Mouse (Mus musculus) monocyte, adult 2 months (primary cell): ENCODE results near the gene Htr7.
A peak's percentile ranks its signal among the peaks of the same experiment; 100 is the strongest.

Experiments used
- DNase-seq, 2 experiments: peaks; one replicate each; pipeline ENCODE4 v3.0.0; 2022; ENCODE audit warnings: low spot score in 2 of 2, low read depth in 1 of 2

The Htr7 gene

DNA sequence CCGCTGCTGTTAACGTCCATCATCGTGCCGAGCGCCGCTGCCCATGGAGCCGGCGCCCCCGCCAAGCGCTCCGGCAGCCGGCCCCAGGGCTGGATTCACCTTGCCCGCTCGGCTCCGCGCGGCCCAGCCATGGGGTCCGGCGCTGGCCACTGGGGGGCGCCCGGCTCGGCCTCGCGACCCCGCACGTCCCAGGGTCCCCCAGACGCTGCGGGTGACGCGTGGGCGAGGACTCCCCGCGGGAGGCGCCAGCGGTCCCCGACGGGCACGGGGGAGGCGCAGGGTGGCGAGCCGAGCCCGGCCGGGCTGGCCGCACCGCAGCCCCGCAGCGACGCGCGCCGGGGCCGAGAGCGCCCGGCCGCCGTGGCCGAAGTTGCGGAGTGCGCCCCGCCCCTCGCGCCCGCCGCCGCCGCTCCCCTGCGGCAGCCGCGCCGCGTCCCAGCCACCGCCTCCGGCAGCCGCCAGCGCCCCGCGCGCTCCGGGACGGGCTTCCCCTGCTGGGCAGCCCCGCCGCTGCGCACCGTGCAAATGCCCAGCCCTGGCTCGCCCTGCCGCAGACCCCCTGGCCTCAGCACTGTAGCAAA lies at the start of gene Htr7:
Gene Htr7, minus strand, starts transcription at position 277 of the 581 bp plus-strand sequence.
- DNase-seq, result no peak

DNA sequence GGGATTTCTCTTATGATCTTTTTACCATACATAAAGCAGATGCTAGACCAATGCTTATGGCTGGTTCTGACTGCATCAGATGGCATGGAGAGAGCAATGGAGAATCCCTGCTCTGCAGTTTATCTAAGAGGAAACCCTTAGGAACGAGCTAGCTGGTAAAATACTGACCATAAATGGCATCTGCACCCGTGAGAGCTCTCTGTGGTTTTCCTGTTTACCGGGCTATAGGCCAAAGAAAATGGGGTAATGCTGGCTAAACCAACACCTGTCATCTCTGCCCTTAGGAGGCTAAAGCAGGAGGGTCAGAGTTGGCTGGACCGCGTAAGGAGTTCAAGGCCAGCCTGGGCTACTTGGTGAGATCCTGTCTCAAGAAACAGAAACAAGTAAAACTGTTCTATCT lies 46.6 kb upstream of the Htr7 start:
- no peak for DNase-seq

DNA sequence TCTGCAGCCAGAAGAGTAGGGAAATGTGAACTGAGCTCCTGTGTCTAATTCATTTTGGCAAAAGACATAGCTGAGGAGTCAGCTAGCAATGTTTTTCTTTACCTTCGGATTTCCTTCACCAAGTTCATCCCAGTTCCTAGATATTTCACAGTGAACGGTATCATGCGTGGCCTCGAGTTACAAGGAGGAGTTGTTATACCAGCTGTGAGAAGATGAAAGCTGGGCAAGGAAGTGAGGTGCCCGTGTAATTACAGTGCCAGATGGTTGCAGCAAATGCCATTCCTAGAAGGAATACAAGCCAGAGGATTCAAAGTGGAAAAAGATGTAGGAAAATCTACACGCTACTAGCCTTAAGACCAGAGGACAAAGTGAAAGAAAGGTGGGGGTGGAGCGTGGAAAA lies 41.6 kb upstream of the Htr7 start:
- DNase-seq, result no peak

DNA sequence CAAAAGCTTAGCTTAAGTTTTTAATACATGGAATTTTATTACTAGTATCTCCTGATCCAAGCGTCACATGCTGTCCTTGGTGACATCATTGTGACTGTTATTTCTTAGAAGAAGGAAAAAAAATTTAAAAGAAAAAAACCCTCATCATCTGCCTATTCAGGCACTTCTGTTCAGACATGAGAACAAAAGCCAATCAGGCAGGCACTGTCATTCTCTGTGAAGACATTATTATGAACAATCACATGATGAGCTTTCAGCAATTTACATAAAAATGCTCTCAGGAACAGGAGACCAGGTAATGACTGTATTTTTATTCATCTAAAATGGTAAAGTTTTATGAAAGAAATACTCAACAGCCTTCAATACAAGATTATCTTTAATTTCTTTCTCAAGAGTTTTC lies 41.0 kb upstream of the Htr7 start:
- no peak for DNase-seq

DNA sequence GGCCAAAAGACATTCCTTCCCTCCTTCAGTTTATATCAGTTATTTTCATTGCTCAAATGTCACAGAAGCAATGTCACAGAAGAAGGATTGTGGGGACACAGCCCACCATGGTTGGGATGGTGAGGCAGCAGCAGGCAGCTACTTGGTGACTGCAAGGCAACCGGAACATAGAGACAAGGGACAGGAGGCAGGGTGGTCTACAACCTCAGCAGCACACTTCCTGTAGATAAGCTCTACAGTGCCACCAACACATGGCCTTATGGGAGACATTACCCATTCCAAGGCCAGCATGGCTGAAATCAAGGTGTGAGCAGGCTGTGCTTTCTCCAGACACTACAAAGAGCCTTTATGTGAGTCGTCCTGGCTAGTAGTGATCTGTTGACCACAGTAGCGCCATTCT lies 39.9 kb upstream of the Htr7 start:
- DNase-seq, result no peak

DNA sequence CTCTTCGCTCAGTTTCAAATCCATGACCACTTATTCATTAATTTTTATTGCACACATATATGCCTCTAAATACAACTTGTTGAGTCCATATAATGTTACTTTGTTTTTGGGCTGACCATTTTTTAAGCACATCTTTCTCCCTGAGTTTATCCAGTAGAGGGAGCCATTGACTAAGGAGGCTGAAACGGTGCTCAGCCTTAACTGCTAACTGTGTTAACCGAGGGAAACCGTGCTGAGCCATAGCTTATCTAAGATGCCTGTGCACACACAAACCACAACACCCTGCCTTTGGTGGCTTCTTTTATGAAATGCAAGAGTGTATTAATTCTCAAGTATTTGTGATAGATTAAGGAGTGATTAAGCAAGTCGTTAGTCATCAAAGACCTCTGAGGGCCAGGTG lies 33.5 kb upstream of the Htr7 start:
- no peak for DNase-seq

DNA sequence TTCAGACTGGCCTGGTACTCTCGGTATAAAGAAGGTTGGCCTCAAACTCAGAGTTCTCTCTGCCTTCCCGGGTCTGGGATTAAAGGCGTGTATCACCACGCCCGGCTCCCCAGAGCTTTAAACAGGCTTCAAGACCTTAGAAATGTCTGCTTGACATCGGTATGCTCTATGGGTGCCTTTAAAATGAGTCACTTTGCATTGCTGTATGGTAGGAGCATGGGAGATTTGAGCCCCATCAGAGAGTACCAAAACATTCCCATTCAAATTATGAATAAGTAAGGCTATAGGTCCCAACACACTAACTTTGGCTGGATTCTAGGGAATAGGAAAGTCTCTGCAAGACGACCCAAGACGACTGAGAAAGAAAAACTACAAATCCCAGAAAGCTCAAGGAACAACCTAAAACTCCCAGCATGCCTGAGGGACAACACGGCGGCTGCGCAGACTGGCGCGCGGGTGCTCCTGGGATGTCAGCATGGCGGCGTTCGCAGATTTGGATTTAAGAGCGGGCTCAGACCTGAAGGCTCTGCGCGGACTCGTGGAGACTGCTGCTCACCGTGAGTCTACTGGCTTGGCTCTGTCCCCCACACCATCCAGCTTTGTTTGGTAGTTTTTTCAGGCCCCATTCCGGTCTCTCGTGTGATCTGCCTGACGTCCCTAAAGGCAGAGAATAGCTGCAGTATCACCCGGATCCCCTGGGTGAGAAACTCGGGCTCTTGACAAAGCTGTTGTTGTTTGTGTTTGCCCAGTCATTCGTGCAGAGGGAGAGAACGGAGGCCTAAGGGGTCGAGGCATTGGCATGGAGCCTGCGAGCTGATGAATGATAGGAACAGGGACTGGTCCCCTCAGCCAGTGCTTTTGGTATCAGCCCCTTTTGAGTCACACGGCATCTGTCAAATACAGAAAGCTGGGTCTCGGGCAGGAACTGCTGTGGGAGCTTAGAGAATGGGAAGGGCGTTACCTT lies 26.2 kb upstream of the Htr7 start, which contains the start of gene Rpp30:
Gene Rpp30, plus strand, starts transcription at position 455 of the 964 bp plus-strand sequence.
- peak; percentile 49 to 55 for DNase-seq

DNA sequence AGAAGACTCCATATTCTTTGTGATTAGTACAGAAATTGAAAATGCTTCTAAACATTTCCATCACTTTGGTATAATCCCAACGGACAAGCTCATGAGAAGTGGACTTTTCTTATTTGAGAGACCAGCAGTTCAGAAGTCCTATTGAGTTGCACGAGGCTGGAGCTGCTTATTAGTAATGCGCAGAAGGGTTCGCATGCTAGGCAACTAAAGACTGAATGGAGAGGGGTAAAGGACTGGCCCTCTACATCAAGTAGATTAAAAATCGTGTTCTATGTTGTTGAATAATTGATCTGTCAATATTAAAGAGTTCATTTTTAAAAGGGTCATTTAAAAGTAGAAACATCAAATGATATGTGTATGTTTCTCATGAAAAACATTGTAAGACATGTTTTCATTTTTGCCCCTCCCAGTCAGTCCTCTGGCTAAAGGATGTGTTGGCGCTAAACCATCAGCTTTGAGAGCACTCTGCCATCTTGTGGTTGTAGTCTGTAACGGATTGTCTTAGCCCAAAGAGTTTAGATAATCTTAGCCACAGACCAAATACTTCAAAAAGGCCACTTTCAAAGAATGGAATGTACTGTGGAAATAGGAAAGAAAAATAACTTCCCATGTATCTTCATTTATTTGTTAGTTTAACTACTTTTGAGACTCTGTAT lies 25.4 kb upstream of the Htr7 start:
- no peak for DNase-seq

DNA sequence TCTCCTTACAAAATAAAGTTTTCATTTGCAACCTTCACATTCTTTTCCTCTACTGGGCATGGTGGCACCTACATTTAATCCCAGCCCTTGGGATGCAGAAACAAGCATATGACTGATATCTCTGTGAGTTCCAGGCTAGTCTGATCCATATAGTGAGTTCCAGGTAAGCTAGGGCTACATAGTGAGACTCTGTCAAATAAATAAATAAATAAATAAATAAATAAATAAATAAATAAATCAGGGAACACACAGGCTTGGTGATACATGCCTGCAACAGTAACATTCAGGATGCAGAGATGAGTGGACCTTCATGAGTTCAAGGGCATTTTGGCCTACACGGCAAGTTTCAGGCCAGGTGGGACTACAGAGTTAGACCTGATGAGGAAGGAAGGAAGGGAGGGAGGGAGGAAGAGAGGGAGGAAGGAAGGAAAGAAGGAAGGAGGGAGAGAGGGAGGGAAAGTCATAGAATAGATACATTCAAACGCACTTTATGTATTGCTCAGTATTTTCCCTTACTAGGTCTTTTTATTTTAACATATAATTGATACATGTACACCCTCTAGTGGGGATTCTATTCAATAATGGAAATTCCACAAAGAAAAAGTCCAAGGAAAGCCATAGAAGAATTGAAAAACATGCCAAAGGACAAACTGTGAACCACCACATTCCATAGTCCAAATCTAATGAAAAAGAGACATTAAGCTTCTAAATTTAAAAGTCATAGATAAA lies 5.7 kb upstream of the Htr7 start:
- DNase-seq, result no peak

DNA sequence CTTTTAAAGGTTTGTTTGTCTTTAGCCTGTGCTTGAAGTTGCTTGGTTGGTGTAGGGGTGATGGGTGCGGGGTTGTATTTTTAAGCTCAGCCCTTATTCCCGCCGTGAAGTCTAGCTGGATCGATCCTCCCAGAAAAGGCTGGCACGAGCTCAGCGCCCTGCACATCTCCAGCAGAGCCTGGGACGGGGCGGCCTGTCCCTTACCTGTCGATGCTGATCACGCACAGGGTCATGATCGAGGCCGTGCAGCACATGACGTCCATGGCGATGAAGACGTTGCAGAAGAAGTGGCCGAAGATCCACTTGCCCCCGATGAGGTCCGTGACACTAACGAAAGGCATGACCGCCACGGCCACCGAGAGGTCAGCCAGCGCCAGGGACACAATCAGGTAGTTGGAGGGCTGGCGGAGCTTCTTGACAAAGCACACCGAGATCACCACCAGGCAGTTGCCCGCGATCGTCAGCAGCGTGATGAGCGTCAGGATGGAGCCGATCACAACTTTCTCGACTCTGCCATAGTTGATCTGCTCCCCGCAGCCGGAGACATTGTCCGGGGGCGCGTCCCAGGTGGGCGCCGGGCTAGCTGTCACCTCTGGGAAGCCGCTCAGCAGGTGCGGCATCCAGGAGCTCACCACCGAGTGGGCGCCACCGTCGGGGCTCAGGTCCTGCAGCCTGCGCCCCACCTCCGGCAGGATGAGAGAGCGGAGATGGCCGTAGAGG lies 645 bp downstream of the Htr7 start:
- no peak for DNase-seq

DNA sequence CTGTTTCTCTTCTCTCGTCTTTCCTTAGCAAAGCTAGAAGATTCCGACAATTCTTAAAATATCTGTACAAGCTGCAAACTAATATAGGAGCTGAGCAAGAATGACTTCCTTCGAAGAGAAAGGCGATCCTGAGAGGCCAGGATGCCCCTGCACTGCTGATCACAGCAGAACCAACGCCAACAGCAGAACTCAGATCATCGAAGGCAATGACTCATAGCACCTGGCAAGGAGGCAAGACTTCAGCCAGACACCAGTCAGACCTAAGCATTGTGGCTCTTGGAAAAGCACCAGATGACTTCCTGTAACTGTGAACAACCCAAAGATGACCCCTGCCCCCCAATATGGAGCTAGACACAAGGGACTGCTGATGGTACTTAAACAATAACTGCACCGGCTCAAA lies 11.3 kb downstream of the Htr7 start:
- DNase-seq, result no peak

DNA sequence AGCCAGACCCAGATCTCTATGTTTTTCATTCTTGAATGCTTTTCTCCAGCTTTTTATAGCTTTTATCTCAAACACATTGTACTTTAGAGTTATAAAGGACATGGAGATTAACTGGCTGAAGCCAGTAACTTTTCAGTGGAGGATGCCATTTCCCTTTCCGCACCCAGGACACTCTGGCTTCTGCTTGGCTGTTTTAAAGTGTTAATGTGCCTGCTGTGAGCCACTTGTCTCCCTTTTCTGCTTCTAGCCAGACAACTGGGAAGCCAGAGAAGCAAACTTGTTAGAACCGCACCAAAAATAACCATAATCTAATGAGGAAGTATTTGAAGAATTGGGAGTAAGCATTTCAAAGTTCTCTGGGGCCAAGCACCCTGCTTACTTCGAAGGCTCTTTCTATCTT lies 42.5 kb downstream of the Htr7 start:
- no peak for DNase-seq

DNA sequence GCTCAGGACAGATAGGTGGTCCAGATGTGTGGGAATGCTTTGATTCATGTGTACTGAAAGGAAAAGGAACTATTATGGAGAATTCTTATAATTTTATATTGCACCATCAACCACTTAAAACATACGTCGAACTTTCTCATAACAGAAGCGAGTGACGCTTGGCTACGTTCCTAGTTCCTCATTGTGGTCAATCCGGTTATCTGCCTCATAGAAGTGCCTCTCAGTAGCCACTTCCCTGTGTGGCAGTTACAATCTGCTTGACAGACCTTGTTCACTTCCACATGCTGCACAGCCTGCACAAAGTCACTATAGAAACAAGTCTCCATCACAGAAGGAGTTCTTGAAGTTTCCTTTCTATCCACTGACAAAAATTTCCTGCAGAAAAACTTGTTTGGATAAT lies 51.0 kb downstream of the Htr7 start:
- peak; percentile 71 to 73 for DNase-seq

DNA sequence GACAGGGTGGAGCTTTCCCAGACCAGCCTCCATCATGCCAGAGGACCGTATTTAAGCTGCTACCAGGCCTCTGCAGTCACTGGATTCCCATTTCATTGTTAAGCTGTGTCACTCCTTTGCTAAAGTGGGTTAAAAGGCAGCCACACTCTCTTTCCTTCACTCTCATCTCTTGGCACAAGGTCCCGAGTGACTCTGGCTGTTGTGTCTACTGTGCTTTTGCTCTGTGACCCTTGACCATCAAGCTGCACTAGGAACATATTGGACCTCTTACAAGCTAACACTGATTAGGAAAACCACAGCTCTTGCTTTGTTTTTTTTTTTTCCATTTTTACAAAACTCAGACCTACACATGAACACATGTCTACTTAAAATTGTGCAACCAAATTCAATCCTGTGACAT lies 52.3 kb downstream of the Htr7 start:
- DNase-seq, result no peak

DNA sequence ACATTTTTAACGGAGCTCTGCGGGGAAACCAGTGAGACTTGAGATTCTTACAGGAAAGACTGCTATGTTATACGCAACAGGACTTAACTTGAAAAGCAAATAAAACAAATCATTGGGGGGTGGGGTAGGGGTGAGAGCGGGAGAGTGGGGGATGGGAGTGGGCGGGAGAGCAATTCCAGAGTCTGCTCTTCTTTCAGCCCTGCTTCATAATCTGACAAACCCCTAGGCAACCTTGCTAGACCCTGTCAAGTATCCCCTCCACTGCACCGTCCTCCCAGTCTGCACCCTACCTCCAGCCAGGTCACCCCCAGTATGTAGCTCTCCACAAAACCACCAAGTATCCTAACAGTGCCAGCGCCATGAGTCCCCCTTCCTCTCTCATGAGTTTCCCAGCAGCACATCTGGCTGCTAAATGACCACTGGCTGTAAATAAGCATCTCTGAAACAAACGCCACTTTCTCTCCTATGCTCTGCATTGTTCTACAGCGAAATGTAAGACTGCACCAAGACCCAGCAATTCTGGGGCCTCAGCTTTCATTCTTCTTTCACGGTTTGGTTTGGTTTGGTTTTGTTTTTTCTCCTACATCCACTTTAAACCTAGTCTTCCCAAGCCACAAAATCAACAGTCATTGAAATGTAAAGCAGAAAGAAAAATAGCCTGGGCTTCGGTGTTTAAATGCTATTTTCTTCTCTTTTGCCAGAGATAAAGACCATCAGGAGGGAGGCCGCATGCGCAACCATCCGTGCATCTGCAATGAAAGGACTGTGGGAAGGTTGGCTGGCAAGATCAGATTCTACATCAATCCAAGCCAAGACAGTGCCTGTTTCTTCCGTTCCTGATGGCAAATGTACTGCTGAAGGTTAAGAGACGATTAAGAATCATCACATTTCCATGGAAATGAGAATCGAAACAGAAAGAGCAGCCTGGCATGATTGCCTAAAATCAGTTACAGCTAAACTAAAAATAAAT lies 54.5 kb downstream of the Htr7 start:
- DNase-seq, result no peak

DNA sequence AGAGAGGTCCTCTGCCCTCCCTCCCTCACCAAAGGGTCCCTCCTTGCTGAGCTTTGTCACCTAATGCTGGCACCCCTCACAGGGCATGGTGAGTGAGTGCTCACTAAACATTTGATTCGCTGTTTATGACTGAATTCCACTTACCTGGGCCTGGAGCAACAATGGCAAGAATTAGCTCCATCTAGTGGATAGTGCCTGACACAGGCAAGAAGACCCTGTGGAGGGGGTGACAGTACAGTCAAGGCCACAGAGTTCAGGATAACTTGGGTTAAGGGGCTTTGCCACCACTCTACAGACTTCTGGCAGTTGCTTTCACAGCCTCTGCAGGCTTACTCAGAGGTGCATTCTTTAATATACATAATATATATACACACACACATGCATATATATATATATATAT lies 55.8 kb downstream of the Htr7 start:
- DNase-seq, result no peak

DNA sequence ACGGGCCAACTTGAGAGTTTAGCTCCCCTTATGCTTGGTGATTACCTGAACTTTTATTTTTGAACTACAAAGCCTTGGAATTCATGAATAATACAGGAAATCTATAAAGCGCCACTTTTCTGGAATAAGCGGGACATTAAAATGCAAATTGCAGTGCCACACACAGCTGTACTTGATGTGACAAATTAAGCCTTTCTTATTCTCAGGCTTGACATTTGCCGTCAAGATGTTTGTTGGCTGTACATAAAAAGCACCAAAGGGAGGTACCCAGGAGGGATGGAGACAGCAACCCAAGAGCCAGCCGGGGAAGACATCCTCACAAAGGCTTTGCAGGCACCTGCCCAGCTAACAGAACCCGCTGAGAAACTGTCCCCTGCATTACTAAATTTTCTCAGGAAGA lies 56.4 kb downstream of the Htr7 start:
- no peak for DNase-seq

DNA sequence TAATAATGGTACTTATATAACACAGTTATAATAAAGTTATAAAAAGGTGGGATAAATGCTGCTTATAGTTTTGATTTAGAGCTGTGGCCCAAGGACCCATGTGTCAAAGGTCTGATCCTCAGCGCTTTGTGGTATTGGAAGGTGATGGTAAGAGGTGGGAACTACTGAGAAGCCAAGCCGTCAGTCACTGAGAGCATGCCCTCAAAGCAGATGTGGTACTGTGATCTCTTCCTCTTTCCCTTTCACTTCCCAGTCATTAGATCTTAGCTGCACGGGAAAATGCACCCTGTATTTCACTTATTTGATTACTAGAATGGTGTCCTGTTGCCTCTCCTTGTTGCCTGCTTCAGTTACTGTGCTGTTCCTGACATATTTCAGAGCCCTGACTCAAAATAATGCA lies 59.9 kb downstream of the Htr7 start:
- DNase-seq, result no peak

DNA sequence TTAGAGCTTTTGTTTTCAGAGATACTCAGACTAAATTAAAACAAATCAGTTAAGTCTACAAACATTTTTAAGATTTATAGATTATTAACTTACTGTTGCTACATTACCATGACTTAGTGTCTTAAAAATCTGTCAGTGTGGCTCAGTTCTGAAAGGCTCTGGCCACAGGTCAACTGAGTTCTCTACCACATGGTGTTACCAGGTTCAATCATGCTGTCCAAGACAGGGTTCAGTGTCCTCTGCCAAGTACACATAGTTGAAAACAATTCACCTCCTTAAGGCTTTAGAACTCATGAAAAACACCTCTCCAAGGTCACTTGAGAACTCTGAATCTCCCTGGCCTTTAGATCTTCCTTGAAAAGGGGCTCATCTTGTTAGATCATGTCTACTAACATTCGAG lies 69.8 kb downstream of the Htr7 start:
- no peak for DNase-seq

DNA sequence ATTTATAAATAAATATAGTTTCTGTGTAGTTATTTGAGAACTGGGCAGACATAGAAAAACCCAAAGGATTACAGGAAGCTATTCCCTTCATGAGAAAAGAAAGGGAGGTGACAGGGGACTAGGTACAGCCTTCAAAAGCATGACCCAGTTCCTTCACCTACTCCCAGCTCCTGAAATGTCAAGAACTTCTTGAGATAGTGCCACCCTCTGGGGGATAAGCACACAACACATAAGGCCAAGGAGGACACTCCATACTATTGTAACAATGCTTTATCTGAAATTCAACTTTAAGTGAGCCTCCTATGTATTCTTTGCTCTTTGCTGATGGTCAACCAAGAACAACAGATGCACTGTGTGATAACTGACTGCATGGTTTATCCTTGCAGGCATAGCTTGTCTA lies 82.6 kb downstream of the Htr7 start:
- DNase-seq, result no peak
